Mouse (Mus musculus) limb, embryonic 12.5 days (tissue): Measurements from ENCODE around the gene Ptgdr2. TPM values are rescaled to one million over a fixed set of nuclear protein-coding genes. Genes with fewer than 3 reads are reported as not detected.

Experiments
- ATAC-seq: fragments of 200-750 bp; cut with Nextera tagmentation; 2 replicates; pipeline ENCODE4 v1.8.0; 2017; ENCODE audit warnings: low read depth, moderate TSS enrichment; ENCODE audit not compliant: insufficient number of reproducible peaks, insufficient read depth, low FRiP score, low TSS enrichment
- H3K27ac ChIP-seq: fragments of 300-500 bp; sonication (generic); 2 replicates; pipeline ENCODE4 v1.5.1; 2016; ENCODE audit warnings: mild to moderate bottlenecking, moderate library complexity
- H3K27me3 ChIP-seq: fragments of 300-500 bp; sonication (generic); 2 replicates; pipeline ENCODE4 v1.6.1; 2016; ENCODE audit warnings: mild to moderate bottlenecking, moderate library complexity
- H3K36me3 ChIP-seq: fragments of 300-500 bp; sonication (generic); 2 replicates; pipeline ENCODE4 v1.6.1; 2016; ENCODE audit warnings: mild to moderate bottlenecking, moderate library complexity
- H3K4me1 ChIP-seq: fragments of 300-500 bp; sonication (generic); replicated peaks from 2 replicates; pipeline ENCODE4 v1.6.1; 2016
- H3K4me2 ChIP-seq: fragments of 300-500 bp; sonication (generic); 2 replicates; pipeline ENCODE4 v1.6.1; 2016; ENCODE audit warnings: mild to moderate bottlenecking, moderate library complexity
- H3K4me3 ChIP-seq: fragments of 300-500 bp; sonication (generic); replicated peaks from 2 replicates; pipeline ENCODE4 v1.5.1; 2016; ENCODE audit warnings: mild to moderate bottlenecking
- H3K9ac ChIP-seq: fragments of 300-500 bp; sonication (generic); replicated peaks from 2 replicates; pipeline ENCODE4 v1.6.1; 2016; ENCODE audit warnings: mild to moderate bottlenecking, moderate library complexity
- H3K9me3 ChIP-seq: fragments of 300-500 bp; sonication (generic); 2 replicates; pipeline ENCODE4 v1.6.1; 2016; ENCODE audit warnings: mild to moderate bottlenecking, moderate library complexity
- WGBS: fragments of 180-500 bp; shearing (Covaris S2); methylation state at CpG from one replicate; pipeline ENCODE4 v1.1.7; 2016; 5-methylcytosine and 5-hydroxymethylcytosine counted together
- polyA plus RNA-seq: library from polyadenylated mRNA; unstranded; fragments of >200 nt; fragmentation: Nextera tagmentation; extraction: Ambion mirVana; gene quantifications from 2 replicates; pipeline ENCODE4 v1.2.1, GENCODE M21; 2016

The Ptgdr2 gene
- polyA plus RNA-seq, 1 experiment from 2014 or later: 0.10 TPM

DNA sequence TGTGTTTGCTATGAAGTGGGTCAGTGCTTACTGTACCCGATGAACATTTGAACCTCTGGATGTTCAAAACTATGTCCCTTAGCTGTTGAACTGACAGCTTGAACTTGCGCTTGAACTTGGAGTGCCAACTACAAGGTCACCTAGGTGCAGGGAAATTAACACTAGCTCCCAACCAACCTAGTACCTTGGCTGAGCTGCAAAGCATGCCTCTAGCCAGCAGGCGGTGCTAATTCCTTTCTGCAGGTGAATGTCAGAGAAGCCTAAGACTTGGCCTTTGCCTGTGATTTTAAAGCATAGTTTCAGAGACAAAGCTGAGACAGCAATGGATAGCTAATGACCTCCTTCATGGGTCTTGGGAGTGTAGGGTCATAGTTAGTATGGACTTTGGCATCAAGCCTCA, 29.1 kb upstream of the Ptgdr2 start:
- 55% methylated on average over 3 of the region's 3 CpGs for WGBS
- peaks cover 53% of the 10 kb centered on the region for H3K36me3 ChIP-seq
- H3K9ac ChIP-seq: no peak overlapping the region
- no peak for ATAC-seq
- H3K9me3 ChIP-seq: no peaks in the 10 kb centered on the region
- H3K27me3 ChIP-seq: no peaks in the 10 kb centered on the region
- H3K4me1 ChIP-seq: peaks cover 15% of the 10 kb centered on the region
- H3K4me2 ChIP-seq: no peak overlapping the region
- H3K27ac ChIP-seq: no peak overlapping the region
- H3K4me3 ChIP-seq: no peak overlapping the region

DNA sequence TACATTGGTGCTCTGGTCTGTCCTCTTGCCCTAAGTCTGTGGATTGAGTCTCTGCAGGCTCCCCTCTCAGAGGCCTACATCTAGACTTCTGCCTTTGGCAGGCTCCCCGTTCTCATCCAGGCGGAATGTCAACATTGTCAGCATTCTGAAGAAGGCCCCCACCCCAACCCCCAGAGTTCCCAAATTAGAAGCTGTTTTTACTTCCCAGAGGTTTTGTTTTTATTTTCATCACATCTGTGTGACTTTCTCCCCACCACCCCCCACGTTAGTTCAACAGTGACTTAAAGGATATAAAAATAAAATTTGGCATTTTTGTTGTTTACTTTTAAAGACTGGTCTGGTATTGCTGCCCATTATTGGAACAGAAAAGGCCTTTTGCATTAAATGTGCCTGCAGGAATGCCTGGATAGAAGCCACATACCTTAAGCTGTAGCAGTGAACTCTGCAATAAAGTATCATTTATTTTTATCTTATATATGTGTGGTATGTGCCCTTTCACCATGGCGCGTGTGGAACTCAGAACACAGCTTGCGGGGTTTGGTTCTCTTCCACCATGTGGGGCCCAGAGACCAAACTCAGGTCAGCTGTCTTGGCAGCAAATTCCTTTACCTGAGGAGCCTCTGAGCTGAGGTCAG, 27.8 kb upstream of the Ptgdr2 start:
- Histone ChIP-seq H3K4me2 (no peak overlapping the region), H3K9me3 (no peaks in the 10 kb centered on the region), H3K4me3 (no peak overlapping the region), H3K9ac (no peak overlapping the region; the same call in 1 of the 2 replicates), H3K36me3 (peaks cover 40% of the 10 kb centered on the region), H3K4me1 (peaks cover 15% of the 10 kb centered on the region), H3K27ac (peak overlapping the region; percentile 72), H3K27me3 (no peaks in the 10 kb centered on the region)
- WGBS: 82% methylated on average over 6 of the region's 6 CpGs
- ATAC-seq: 0 out of 2 replicates have a peak, but pooled peaks have one; percentile 29

DNA sequence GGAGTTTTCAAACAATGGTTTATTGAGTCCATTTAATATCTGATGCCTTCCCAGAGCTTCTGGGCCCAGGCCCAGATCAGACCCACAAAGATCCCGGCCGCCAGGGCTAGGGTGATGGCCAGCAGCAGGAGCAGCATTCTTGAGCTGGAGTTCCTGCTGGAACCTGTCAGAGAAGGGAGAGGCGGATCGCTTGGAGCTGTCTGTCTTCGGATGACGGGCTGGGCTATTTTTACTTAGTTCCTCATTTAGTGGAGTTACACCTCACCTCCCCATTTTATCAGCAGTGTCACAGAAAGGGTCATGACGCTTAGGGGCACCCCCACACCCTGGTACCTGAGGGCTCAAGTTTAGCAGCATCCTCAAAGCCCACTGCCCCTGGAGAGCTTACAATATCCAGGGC, 22.7 kb upstream of the Ptgdr2 start:
- Histone ChIP-seq H3K4me1 (no peaks in the 10 kb centered on the region), H3K27ac (no peak overlapping the region), H3K27me3 (0 out of 2 replicates have a peak, but pooled peaks cover 3% of the 10 kb centered on the region), H3K4me3 (no peak overlapping the region), H3K4me2 (no peak overlapping the region), H3K9me3 (no peaks in the 10 kb centered on the region), H3K36me3 (no peaks in the 10 kb centered on the region), H3K9ac (no peak overlapping the region)
- no peak for ATAC-seq
- WGBS: 66% methylated on average over 7 of the region's 7 CpGs

DNA sequence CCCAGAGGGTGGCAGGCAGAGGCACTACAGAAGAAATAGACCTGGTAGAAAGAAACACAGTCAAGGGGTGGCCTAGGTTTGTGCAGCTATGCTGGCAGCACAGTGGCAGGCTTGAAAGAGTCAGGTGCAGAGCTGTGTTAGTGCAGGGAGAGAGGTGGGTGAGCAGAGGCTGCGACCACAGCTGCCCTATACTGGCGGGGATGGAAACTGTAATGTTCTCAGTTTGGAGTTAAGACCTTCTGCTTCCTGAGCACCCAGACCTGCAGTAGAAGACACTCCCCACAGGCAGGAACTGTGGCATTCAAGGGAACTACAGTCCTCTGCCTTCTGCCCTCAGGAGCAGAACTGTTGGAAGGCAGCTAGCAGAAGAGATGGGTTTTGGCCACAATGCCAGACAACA, 22.1 kb upstream of the Ptgdr2 start:
- no peak for ATAC-seq
- Histone ChIP-seq H3K27ac (no peak overlapping the region), H3K4me3 (no peak overlapping the region), H3K36me3 (no peaks in the 10 kb centered on the region), H3K4me2 (no peak overlapping the region), H3K9me3 (no peaks in the 10 kb centered on the region), H3K9ac (no peak overlapping the region), H3K27me3 (peaks cover 3% of the 10 kb centered on the region; the same call in 1 of the 2 replicates), H3K4me1 (no peaks in the 10 kb centered on the region)
- WGBS: 79% methylated on average over 2 of the region's 2 CpGs

DNA sequence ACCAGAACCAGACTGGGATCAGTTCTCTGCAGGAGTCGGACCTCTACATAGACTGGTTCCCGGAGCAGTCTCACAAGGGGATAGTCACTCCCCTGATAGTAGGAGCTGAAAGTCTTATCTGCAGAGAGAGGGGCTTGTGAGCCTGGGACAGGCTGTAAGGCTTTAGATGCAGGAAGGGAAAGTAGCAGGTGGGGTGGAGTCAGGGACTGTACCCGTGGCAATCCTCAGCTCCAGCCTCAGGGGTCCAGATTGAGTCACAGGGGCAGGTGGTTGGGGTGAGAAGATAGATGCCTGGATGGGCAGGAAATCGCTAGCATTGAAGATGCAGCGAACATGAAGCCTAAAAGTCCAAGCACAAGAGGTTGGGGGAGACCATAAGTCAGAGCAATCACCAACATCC, 20.5 kb upstream of the Ptgdr2 start:
- Histone ChIP-seq H3K27ac (no peak overlapping the region), H3K4me1 (no peaks in the 10 kb centered on the region), H3K27me3 (peaks cover 11% of the 10 kb centered on the region), H3K4me3 (no peak overlapping the region), H3K9ac (no peak overlapping the region), H3K4me2 (no peak overlapping the region), H3K36me3 (no peaks in the 10 kb centered on the region), H3K9me3 (no peaks in the 10 kb centered on the region)
- WGBS: 55% methylated on average over 5 of the region's 5 CpGs
- no peak for ATAC-seq

DNA sequence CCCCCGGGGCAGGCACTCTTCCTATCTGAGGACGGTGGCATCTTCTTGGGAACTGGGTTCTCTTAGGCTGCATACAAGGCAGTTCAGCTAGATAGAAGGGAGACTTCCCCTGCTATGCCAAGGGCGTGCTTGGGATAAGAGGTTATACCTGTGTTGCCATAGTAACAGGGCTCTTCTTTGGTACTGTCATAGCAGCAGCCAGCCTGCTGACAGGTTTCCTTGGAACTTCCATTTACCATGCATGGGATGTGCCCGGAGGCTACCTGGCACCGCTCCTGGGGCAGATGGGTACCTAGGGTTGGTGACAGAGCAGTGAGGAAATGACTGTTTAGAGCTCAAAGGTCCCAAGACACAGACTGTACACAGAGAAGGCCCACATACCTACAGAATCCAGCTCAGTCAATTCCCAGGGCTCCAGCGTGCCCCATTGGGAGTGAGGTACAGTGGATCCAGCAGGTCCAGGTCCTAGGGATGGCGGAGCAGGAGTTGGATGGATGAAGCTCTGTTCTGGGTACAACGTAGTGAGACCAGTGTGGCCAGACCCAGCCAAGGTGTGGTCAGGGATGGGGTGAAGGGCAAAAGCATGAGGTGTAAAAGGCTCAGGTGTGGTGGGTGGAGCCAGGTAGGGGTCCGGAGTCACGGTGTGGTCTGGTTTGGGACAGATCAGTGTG, 18.5 kb upstream of the Ptgdr2 start:
- no peak overlapping the region for H3K9ac ChIP-seq
- 89% methylated on average over 10 of the region's 10 CpGs for WGBS
- H3K9me3 ChIP-seq: no peaks in the 10 kb centered on the region
- H3K4me2 ChIP-seq: no peak overlapping the region
- H3K27me3 ChIP-seq: peaks cover 11% of the 10 kb centered on the region
- H3K27ac ChIP-seq: no peak overlapping the region
- no peak for ATAC-seq
- no peaks in the 10 kb centered on the region for H3K4me1 ChIP-seq
- no peak overlapping the region for H3K4me3 ChIP-seq
- H3K36me3 ChIP-seq: no peaks in the 10 kb centered on the region

DNA sequence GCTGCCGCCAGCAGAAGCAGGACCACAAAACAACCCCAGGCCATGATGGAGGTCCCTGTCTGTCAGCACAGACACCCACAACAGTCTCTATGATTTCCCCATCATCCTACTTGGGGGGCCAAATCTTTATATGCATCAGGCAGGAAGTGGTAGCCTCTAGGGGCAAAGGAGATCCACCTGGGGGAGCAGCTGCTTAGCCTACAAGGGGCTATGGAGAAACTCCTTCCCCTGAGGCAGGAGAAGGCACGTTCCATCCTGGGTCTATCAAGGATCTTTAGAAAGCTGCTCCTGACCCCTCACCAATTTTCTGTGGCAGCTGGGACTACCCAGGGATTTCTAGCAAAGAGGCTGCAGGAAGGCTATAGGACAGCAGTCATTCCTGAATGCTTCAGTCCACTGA, 16.4 kb upstream of the Ptgdr2 start, which contains the start of gene Zp1:
TSS of gene Zp1 (minus strand) at position 101 of the 400 bp plus-strand sequence.
- Histone ChIP-seq H3K27ac (no peak within 1 kb of the TSS), H3K4me1 (0 out of 2 replicates have a peak, but pooled peaks cover 3% of the 10 kb centered on the region), H3K9ac (peak within 1 kb of the TSS; percentile 31; the same call in 1 of the 2 replicates), H3K27me3 (peaks cover 7% of the 10 kb centered on the region), H3K9me3 (no peaks in the 10 kb centered on the region), H3K4me3 (no peak within 1 kb of the TSS), H3K4me2 (no peak within 1 kb of the TSS), H3K36me3 (no peaks in the 10 kb centered on the region)
- ATAC-seq: no peak
- 68% methylated on average over 2 of the region's 2 CpGs for WGBS

DNA sequence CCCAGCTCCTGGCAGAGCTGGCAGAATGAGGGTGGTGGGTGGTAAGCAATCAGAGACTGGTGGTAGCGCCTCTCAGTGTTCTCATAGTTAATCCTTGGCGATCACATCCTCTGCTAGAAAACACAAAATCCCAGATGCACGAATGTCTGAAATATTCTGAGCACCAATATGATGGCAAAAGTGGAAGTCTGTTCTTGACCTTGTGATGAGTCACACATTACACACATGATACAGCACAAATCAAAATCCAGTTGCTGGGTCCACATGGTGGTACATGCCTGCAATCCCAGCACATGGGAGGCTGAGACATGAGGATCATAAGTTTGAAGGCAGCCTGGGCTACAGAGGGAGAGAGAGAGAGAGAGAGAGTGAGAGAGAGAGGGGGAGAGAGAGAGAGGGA, 15.9 kb upstream of the Ptgdr2 start:
- H3K27ac ChIP-seq: no peak overlapping the region
- ATAC-seq: no peak
- no peaks in the 10 kb centered on the region for H3K36me3 ChIP-seq
- no peak overlapping the region for H3K4me2 ChIP-seq
- H3K9ac ChIP-seq: no peak overlapping the region
- peaks cover 7% of the 10 kb centered on the region for H3K27me3 ChIP-seq
- H3K9me3 ChIP-seq: no peaks in the 10 kb centered on the region
- WGBS: 70% methylated on average over 3 of the region's 3 CpGs
- H3K4me3 ChIP-seq: no peak overlapping the region
- H3K4me1 ChIP-seq: peaks cover 7% of the 10 kb centered on the region; the same call in 1 of the 2 replicates

DNA sequence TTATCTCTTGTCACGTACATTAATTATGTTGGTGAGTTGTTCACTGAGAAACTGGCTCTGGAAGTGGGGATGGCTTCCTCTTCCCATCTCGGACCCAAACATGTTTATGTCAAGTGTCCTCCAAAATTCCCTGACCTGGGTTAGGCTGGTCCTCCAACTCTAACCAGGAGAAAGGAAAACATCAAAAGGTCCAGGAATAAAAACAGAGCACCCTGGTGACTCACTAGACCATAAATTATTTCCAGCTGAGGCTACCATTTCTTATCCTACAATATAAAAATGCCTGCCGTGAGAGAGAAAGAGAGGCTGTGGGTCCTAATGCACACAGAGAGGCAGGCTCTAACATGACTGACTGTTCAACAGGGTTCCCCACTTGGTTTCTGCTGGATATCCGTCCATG, 12.7 kb upstream of the Ptgdr2 start:
- H3K9ac ChIP-seq: no peak overlapping the region
- WGBS: 41% methylated on average over 4 of the region's 4 CpGs
- H3K36me3 ChIP-seq: no peaks in the 10 kb centered on the region
- H3K4me2 ChIP-seq: no peak overlapping the region
- H3K4me3 ChIP-seq: no peak overlapping the region
- H3K4me1 ChIP-seq: peaks cover 18% of the 10 kb centered on the region; the same call in 1 of the 2 replicates
- ATAC-seq: no peak
- H3K27me3 ChIP-seq: peaks cover 7% of the 10 kb centered on the region
- H3K27ac ChIP-seq: no peak overlapping the region
- H3K9me3 ChIP-seq: no peaks in the 10 kb centered on the region

DNA sequence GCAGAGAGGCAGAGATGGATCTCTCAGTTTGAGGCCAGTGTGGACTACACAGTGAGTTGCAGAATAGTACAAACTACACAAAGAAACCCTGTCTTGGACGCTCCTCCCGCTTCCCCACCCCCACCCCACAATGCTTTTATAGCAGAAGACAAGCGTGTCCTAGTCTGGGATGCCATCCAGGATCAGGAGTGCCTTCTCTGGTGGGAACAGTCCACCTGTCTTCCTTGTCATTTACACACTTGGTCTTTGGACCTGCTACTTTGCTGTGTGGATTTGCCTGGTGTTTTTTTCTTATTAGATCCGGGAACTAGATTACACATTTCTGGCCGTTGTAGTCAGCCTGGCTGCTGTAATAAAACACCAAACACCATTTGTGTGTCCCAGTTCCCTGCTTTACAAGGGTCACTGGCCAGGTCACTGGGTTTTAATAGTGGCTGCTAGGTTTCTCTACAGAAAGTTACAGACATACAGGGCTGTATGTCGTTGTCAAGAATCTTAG, 10.8 kb upstream of the Ptgdr2 start:
- peak overlapping the region; percentile 70; the same call in 1 of the 2 replicates for H3K27ac ChIP-seq
- 27% methylated on average over 6 of the region's 6 CpGs for WGBS
- no peak overlapping the region for H3K4me3 ChIP-seq
- no peaks in the 10 kb centered on the region for H3K9me3 ChIP-seq
- no peaks in the 10 kb centered on the region for H3K36me3 ChIP-seq
- no peaks in the 10 kb centered on the region for H3K27me3 ChIP-seq
- no peak overlapping the region for H3K9ac ChIP-seq
- no peak overlapping the region for H3K4me2 ChIP-seq
- ATAC-seq: 0 out of 2 replicates have a peak, but pooled peaks have one; percentile 43
- peaks cover 18% of the 10 kb centered on the region; the same call in 1 of the 2 replicates for H3K4me1 ChIP-seq

DNA sequence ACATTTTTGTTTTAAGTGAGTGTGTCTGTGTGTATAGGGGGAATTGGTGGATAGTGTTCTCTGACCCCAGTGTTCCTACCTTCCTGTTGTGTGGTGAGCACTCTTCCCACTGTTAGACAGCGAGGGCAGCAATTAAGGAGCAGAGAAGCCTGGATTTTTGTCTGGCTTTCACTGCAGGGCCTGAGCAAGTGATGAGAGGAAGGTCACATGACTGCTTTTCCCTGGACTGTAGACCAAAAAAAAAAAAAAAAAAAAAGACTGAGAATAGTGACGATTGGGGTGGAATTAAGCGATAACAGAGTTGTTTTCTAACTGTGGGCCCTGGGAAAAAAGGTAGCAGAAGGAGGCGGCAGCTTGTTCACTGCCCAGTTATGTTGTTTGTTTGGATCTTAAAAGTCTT, 10.3 kb upstream of the Ptgdr2 start:
- ATAC-seq: no peak

More for the DNA sequence above, 10.3 kb upstream of the Ptgdr2 start:
- H3K27me3 ChIP-seq: no peaks in the 10 kb centered on the region
- no peak overlapping the region for H3K4me2 ChIP-seq
- H3K4me1 ChIP-seq: peaks cover 18% of the 10 kb centered on the region; the same call in 1 of the 2 replicates
- H3K9me3 ChIP-seq: no peaks in the 10 kb centered on the region
- H3K9ac ChIP-seq: no peak overlapping the region
- WGBS: 43% methylated on average over 4 of the region's 4 CpGs
- no peak overlapping the region for H3K4me3 ChIP-seq
- no peaks in the 10 kb centered on the region for H3K36me3 ChIP-seq
- peak overlapping the region; percentile 70; the same call in 1 of the 2 replicates for H3K27ac ChIP-seq
